Mouse (Mus musculus) yolk sac, embryonic 10.5 days (tissue): Measurements from ENCODE around the gene Olfr1369-ps1.
"Not testable (repeated sequence)": the region's sequence is repeated elsewhere in the genome, so short reads cannot be mapped to it uniquely, and the experiment has no call there.

ENCODE experiments used
- DNase-seq: peaks from one replicate; pipeline ENCODE4 v3.0.0-alpha.2; 2017; ENCODE audit warnings: low spot score

Olfr1369-ps1 gene

DNA sequence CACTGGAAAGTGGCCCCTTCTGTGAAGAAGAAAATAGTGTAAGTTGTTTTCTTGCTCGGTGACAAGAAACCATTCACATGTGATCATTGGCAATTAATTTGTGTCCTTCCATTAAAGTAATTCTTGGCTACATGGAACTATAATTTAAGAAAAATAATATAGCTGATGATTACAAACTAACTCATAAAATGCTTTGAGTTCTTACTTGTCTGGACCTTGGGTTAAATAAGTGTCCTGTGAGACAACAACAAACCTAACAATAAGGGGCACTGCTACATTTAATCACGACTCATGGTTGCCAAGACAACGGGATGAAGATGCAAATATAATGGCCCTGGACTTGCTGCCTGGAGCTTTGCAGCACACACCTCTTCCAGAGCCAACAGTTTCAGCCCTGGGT lies at the start of gene Olfr1369-ps1:
TSS of gene Olfr1369-ps1 (plus strand) at position 301 of the 400 bp plus-strand sequence.
- not testable (repeated sequence) for DNase-seq

GRCm38 (mm10) chr13:21066021-21066420 lies 45.3 kb upstream of the Olfr1369-ps1 start:
- no peak for DNase-seq

DNA sequence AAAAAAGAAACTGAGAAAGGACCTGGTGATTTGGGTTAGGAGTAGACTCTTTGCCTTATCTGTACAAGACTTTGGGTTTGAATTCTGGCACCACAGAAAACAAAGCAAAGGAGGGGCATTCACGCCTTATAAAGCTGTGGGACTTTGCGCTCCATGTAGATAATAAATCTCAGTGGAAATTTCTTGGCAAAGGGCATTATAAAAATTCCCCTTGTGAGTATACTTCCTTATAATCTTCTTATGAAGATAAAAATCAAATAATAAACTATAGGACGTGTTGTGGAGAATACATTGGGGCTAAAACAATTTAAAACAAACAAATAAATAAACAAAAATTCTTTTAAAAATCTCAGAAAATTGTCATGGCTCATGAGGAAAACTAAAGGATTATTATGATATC lies 36.4 kb upstream of the Olfr1369-ps1 start, which contains the start of gene Olfr1370:
TSS of gene Olfr1370 (minus strand) at position 101 of the 400 bp plus-strand sequence.
- no peak for DNase-seq

DNA sequence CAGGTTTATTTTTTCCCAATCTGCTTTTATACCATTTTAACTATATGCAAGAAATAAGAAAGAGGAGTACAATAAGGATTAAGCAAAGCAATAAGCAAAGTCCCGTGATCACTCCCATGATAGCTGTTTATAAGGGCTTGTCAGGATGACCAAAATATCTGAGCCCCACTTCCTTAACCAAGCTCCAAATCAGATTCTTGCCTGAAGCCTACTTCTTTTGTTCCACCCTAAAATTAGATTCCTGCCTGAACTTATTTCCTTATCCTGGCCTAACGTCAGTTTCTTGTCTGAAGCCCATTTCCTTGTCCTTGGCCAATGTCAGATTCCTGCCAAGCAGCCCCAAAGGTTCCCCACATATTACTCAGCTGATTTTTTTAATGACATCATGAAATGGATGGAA lies 28.6 kb upstream of the Olfr1369-ps1 start:
- DNase-seq, result no peak

- no peak for DNase-seq
Observed at GRCm38 (mm10) chr13:21109759-21110158, 1.5 kb upstream of the Olfr1369-ps1 start.

- no peak for DNase-seq
Observed at GRCm38 (mm10) chr13:21110441-21110840, 842 bp upstream of the Olfr1369-ps1 start.

GRCm38 (mm10) chr13:21114121-21114520 lies 2.8 kb downstream of the Olfr1369-ps1 start:
- no peak for DNase-seq

DNA sequence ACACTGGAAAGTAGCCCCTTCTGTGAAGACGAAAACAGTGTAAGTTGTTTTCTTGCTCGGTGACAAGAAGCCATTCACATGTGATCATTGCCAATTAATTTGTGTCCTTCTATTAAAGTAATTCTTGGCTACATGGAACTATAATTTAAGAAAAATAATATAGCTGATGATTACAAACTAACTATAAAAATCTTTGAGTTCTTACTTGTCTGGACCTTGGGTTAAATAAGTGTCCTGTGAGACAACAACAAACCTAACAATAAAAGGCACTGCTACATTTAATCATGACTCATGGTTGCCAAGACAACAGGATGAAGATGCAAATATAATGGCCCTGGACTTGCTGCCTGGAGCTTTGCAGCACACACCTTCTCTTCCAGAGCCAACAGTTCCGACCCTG lies 18.1 kb downstream of the Olfr1369-ps1 start, which contains the start of gene Olfr263:
TSS of gene Olfr263 (plus strand) at position 301 of the 400 bp plus-strand sequence.
- not testable (repeated sequence) for DNase-seq

DNA sequence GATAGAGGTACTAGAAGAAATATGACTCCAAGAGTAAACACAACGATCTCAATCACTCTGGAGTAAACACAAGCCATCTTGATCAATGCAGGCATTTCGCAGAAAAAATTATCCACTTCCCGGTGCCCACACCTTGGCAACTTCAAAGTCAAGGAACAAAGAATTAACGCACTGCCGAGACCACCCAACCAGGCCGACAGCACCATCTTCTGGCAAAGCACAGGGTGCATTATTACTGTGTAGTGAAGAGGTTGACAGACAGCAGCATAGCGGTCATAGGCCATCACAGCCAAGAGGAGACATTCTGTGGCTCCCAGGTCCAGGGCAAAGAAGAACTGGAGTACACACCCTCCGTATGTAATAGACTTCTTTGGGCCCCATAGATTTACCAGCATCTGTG lies 31.1 kb downstream of the Olfr1369-ps1 start:
- DNase-seq, result no peak

GRCm38 (mm10) chr13:21145767-21146166 lies 34.5 kb downstream of the Olfr1369-ps1 start, which contains the start of gene Olfr1368:
Gene Olfr1368, minus strand, starts transcription at chr13:21145867.
- no peak for DNase-seq

GRCm38 (mm10) chr13:21155888-21156287 lies 44.6 kb downstream of the Olfr1369-ps1 start:
- DNase-seq, result no peak

DNA sequence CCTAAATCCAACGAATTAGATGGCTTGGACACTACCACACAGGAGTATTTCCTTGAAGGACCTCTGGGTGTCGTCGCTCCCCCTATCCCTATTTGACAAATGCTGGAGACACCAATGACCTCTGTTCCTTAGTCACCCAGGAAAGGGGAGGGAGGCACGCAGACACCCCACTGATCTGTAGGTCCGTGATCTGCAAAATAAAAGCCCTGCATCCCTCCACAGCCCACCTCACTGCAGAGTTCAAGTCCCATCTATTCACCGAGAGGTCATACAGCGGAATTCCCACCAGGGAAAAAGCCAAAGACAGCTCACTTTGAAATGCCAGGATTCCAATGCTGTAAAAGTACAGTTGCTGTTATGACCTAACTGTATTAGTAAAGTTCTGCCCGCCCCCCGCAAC lies 46.8 kb downstream of the Olfr1369-ps1 start:
- no peak for DNase-seq

- DNase-seq, result peak; percentile 82
Observed at GRCm38 (mm10) chr13:21158785-21159474, 47.6 kb downstream of the Olfr1369-ps1 start.

DNA sequence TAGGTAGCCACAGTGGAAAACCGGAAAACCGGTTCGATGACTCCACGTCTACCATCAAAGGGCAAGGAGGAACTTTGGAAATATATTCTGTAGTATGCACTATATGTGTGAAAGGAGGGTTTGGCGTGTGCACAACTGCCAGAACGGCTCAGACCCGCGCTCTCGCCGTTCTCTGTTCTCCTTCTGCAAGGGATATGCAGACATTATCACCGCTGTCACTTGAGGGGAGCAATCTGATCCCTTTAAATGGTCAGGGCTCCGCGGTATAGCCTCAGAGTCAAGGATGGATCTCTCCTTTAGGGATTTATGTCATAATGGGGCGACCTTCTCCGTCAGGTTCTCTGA lies 48.2 kb downstream of the Olfr1369-ps1 start:
- DNase-seq, result no peak

- DNase-seq, result no peak
Observed at GRCm38 (mm10) chr13:21160041-21160511, 48.8 kb downstream of the Olfr1369-ps1 start.

DNA sequence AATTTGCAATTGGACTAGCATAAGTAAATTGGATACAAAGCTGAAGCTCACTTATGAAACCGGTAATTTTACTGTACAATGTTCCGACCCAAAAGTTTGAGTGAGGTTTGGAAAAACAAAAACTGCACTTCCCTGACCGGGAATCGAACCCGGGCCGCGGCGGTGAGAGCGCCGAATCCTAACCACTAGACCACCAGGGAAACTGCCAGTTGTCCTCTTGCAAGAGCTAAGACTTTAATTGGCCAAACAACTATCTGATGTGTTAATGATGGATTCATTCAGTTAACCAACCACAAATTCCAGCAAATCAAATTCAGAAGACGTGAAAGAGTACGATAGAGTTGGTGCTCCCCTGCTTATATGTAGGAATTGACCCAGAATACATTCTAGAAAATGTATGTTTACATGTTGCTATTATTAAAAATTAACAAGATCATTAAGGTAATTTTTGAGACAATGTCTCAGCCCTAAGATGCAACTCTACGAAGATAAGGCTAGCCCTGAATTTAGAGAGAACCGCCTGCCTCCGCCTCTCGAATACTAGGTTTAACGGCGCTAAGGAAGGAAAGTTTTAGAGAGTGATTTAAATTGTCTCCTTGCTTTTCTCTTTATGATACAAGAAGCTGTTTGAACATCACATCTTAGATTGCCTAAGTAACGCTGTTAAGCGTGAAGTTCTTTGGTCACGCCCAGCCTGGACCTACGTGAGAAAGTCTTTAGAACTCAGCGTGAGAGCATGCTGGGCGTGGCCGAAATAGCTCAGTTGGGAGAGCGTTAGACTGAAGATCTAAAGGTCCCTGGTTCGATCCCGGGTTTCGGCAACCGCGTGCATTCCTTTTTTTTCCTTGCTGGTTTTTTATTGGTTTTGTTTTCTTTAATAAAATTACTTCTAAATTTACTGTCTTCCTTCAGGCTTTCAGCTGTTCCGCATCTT lies 49.6 kb downstream of the Olfr1369-ps1 start:
- peak; percentile 88 for DNase-seq

GRCm38 (mm10) chr13:21161591-21161990 lies 50.3 kb downstream of the Olfr1369-ps1 start:
- DNase-seq, result no peak

DNA sequence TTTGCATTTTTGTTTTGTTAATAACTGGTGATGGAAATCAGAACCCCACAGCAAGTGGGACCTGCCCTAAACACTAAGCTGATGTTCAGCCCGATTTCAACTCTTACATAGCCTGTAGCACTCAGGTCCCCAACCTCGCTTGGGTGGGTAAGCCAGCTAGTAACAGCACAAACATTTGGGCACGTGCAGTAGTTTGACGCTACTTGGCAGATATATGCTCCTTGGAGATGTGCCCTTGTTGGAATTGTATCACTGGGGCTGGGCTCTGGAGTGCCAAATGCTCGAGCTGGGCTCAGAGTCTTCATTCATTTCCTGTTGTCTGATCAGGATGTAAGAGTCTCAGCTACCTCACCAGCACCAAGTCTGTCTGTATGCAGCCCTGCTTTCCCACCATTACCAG lies 51.3 kb downstream of the Olfr1369-ps1 start:
- no peak for DNase-seq

DNA sequence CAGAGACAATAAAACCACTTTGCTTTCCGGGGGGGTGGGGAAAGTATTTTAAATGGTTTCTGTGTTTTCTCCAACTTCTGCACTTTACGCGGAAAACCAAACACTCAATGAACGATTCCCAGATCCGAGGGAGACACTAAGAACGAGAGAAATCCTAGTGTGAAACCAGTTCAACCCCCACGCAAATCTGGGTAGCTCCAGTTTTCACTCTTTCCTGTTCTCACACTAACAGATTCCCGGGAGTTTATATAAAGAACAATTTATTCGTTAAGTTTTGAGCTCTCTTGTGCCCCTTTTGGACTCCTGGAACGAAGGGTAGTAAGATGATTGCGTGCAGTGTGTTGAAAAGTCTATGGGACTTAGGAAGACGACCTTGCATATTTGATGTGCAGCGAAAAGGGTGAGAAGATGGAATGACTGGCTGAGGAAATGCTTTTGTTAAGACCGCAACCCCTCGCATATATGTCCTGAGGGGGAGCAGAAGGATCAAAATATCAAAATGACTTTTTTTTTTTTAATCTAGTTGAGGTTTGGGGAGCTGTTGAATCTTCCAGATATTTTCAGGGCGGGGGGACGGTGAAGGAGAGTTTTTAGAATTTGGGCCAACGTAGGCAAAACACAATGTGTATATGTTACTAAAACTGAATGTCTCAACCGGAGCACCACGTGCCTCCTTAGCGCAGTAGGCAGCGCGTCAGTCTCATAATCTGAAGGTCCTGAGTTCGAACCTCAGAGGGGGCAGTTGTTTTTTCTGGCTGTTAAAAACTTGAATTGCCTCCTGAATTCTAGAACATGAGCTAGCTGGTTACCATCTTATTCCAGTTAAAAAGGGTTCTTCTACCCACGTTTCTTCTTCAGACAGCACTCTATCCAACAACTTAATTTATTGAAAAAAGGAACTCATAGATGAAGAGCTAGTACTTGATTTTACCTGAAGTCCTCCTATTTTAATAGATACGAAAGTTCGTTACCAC lies 55.9 kb downstream of the Olfr1369-ps1 start:
- DNase-seq, result peak; percentile 85

DNA sequence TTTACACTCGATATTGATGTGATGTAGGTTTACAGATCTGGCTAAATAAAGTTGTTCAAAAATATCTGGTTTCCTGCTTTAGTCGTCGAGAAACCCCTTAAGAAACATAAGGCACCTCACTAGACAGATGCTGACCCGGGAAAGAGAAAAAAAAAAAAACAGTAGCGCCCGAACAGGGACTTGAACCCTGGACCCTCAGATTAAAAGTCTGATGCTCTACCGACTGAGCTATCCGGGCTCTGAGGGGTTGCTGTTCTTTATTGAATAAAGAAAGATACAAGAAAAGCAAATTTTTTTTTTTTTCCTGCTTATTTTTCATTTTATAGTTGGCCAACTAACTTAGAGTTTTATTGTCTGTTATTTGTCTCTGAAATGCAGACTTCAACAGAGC lies 56.6 kb downstream of the Olfr1369-ps1 start:
- peak; percentile 66 for DNase-seq

- peak; percentile 59 for DNase-seq
Observed at GRCm38 (mm10) chr13:21168371-21169011, 57.2 kb downstream of the Olfr1369-ps1 start.
